Mouse (Mus musculus): ENCODE results near the gene Tubd1. TPM values are rescaled to one million over a fixed set of nuclear protein-coding genes. Genes with fewer than 3 reads are reported as not detected.

Gene Tubd1
- total RNA-seq, 2 experiments from 2014 or later: 20.5 to 20.8 TPM

GRCm38 (mm10) chr11:86594188-86594876, 49.5 kb downstream of the Tubd1 start:
- ATAC-seq (replicated peaks; ENCODE audit: low FRiP score, low TSS enrichment, poor library complexity, severe bottlenecking): no peak

DNA sequence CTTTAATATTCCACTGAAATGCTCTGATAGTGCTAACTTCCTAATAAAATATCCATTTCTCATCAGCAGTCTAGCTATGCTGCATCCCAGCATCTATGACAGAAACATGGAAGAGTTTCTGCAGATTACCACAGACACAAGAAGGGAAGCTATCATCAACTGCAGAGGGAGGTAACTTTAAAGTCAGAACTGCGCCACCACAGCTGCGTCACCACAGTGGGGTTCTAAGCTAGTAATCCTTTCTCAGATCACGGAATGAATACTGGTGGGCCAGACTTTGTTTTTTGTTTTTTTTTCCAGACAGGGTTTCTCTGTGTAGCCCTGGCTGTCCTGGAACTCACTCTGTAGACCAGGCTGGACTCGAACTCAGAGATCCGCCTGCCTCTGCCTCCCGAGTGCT, 50.6 kb downstream of the Tubd1 start:
- ATAC-seq (replicated peaks; ENCODE audit: low FRiP score, low TSS enrichment, poor library complexity, severe bottlenecking): no peak

GRCm38 (mm10) chr11:86596187-86596960, 51.6 kb downstream of the Tubd1 start:
- no peak for ATAC-seq (replicated peaks; ENCODE audit: low FRiP score, low TSS enrichment, poor library complexity, severe bottlenecking)

DNA sequence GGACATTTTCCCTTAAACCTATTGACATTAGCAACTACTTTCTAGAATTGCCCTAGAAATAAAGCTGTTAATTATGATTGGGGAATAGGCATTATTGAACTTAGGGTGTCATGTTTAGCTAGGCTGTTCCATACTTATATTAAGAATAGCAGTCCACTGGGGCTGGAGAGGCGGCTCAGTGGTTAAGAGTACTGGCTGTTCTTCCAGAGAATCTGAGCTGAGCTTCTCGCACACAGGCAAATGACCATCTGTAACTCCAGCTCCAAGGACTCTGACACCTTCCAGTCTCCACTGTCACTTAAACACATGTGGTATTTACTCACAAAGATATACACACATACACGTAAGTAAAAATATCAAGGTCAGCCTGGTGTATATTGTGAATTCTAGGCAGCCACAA, 52.2 kb downstream of the Tubd1 start:
- no peak for ATAC-seq (replicated peaks; ENCODE audit: low FRiP score, low TSS enrichment, poor library complexity, severe bottlenecking)

DNA sequence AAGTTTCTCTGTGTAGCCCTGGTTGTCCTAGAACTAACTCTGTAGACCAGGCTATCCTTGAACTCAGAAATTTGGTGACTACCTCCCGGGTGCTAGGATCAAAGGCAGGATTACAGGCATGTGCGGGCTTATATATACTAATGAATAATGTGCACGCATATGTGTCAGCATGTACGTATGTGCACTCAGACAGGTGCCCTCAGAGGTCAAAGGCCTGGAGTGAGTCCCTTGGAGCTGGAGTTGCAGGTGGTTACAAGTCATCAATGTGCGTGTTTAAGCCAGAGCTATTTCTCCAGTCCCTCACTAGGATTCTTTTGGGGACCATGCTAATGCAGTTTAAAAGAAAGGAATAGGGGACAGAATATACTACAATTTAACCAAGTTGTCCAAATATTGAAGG, 53.4 kb downstream of the Tubd1 start:
- no peak for ATAC-seq (replicated peaks; ENCODE audit: low FRiP score, low TSS enrichment, poor library complexity, severe bottlenecking)

DNA sequence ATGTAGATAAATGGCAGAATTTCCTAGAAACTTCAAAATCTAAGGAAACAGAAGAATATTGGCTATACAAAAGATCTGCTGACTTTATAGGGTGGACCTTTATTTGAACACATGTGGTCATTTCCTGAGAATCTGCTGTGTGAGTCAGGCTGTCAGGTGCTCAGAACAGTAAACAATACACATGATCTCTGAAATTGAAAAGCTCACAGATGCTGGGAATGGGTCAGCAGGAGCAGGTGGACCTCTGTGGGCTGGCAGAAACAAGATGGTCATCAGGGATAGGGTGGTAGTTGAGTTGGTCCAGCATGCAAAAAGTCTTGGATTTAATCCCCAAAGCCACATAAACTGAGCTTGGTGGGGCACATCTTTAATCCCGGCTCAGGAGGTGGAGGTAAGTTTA, 53.8 kb downstream of the Tubd1 start:
- no peak for ATAC-seq (replicated peaks; ENCODE audit: low FRiP score, low TSS enrichment, poor library complexity, severe bottlenecking)

DNA sequence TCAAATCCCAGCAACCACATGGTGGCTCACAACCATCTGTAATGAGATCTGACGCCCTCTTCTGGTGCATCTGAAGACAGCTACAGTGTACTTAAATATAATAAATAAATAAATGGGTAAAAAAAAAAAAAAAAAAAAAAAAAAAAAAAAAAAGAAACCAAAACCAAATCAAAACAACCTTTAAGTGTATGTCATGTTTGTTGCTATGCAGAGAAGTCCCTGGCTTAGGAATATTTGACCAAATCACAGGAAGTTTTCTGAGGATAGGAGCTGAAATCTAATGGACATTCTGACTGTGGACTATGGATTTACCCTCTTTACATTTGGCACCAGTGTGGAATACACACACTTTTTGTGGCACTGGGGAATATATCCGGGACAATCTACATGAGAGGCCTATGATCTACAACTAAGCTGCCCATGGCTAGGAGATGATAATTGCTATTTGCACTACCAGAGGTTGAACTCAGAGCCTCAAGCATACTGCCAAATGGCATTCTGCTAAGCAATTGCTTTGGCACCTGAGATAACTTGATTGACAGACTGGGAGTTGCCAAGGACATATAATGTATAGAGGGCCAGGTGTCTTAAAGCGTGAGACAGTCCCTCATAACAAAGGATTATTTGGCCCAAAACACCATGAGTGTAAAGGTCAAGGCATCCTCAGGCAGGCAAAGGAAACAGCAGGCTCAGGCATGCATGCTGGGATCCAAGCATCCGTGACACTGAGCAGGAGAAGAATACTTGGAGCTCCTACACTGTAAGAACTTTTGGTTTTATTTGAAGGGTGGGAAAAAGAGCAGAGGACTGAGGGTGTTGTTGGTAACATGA, 54.8 kb downstream of the Tubd1 start:
- no peak for ATAC-seq (replicated peaks; ENCODE audit: low FRiP score, low TSS enrichment, poor library complexity, severe bottlenecking)

- ATAC-seq (replicated peaks; ENCODE audit: low FRiP score, low TSS enrichment, poor library complexity, severe bottlenecking): no peak
Observed at GRCm38 (mm10) chr11:86600209-86600557, 55.4 kb downstream of the Tubd1 start.

GRCm38 (mm10) chr11:86602116-86602515, 57.3 kb downstream of the Tubd1 start:
- ATAC-seq (replicated peaks; ENCODE audit: low FRiP score, low TSS enrichment, poor library complexity, severe bottlenecking): no peak

GRCm38 (mm10) chr11:86603719-86604118, 58.9 kb downstream of the Tubd1 start:
- ATAC-seq (replicated peaks; ENCODE audit: low FRiP score, low TSS enrichment, poor library complexity, severe bottlenecking): no peak

DNA sequence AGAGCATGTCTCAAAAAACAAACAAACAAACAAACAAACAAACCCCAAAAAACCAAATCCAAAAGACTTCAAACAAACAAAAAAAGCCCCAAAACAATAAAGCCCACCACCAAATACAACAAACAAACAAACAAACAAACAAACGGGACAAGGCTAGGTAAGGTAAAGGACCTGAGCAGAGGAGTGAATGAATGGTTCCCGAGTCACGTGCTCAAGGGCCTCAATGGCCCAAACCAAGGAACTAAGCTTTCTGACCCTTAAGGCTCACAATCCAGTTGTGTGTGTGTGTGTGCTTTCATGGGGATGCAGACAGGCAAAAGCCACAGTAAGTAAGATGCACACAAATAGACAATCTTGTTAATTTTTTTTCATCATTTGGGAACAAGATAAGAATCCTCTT, 59.5 kb downstream of the Tubd1 start:
- no peak for ATAC-seq (replicated peaks; ENCODE audit: low FRiP score, low TSS enrichment, poor library complexity, severe bottlenecking)

- ATAC-seq (replicated peaks; ENCODE audit: low FRiP score, low TSS enrichment, poor library complexity, severe bottlenecking): no peak
Observed at GRCm38 (mm10) chr11:86604732-86605520, 60.1 kb downstream of the Tubd1 start.

- ATAC-seq (replicated peaks; ENCODE audit: low FRiP score, low TSS enrichment, poor library complexity, severe bottlenecking): no peak
Observed at GRCm38 (mm10) chr11:86606621-86607339, 62.0 kb downstream of the Tubd1 start.

GRCm38 (mm10) chr11:86607808-86608350, 63.1 kb downstream of the Tubd1 start:
- no peak for ATAC-seq (replicated peaks; ENCODE audit: low FRiP score, low TSS enrichment, poor library complexity, severe bottlenecking)

DNA sequence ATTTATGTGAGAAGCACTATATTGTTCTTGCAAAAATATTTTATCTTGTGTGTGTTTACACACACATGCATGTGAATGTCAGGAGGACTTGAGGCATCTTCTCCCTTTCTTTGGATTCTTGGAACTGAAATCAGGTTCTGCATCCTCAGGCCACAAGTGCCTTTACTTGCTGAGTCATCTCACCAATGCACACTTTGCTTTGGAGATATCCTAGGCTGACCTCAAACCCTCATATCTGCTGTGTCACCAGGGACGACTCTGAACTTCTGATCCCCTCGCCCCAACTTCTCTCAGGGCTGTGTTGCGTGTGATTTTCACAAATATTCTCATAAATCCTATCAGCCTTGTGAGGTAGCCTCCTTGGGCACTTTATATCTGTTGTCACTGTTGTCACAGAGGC, 65.4 kb downstream of the Tubd1 start:
- ATAC-seq (replicated peaks; ENCODE audit: low FRiP score, low TSS enrichment, poor library complexity, severe bottlenecking): peak; percentile 89

GRCm38 (mm10) chr11:86611991-86612390, 67.2 kb downstream of the Tubd1 start:
- no peak for ATAC-seq (replicated peaks; ENCODE audit: low FRiP score, low TSS enrichment, poor library complexity, severe bottlenecking)

- ATAC-seq (replicated peaks; ENCODE audit: low FRiP score, low TSS enrichment, poor library complexity, severe bottlenecking): peak; percentile 79
Observed at GRCm38 (mm10) chr11:86614056-86614530, 69.3 kb downstream of the Tubd1 start.

DNA sequence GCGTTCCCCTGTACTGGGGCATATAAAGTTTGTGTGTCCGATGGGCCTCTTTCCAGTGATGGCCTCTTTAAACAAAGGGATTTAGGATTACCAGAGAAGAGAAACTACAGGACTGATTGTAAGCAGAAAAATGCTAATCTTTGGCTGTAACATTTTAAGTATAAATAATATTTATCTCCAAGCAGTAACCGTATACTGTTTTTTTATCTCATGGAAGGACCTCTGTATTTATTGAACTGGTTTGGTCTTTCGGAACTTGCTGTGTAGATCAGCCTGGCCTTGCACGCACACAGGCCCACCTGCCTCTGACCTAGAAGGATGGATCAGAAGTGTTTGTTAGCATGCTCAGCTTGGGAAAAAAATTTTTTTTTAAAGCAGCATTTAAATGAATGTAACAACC, 69.8 kb downstream of the Tubd1 start:
- ATAC-seq (replicated peaks; ENCODE audit: low FRiP score, low TSS enrichment, poor library complexity, severe bottlenecking): no peak
